Mouse (Mus musculus) hindbrain, embryonic 14.5 days (tissue): ENCODE measurements at regions not wholly inside any gene's neighbourhood (a gene's known extent, or its start where the extent isn't known, plus 50 kb on each side); places are given as distances from the start of the nearest gene placed in this dataset.
"Not testable (repeated sequence)": the region's sequence is repeated elsewhere in the genome, so short reads cannot be mapped to it uniquely, and the experiment has no call there.

Experiments used
- ATAC-seq: fragments of 200-750 bp; cut with Nextera tagmentation; 2 replicates; pipeline ENCODE4 v1.8.0; 2017; ENCODE audit warnings: moderate number of reproducible peaks, mild to moderate bottlenecking, moderate TSS enrichment, moderate library complexity; ENCODE audit not compliant: low FRiP score
- DNase-seq: peaks from one replicate; pipeline ENCODE4 v3.0.0-alpha.2; 2015; ENCODE audit warnings: low spot score
- H3K27ac ChIP-seq: fragments of 300-500 bp; sonication (generic); 2 replicates; pipeline ENCODE4 v1.5.1; 2014; ENCODE audit warnings: mild to moderate bottlenecking, moderate library complexity
- H3K27me3 ChIP-seq: fragments of 300-500 bp; sonication (generic); 2 replicates; pipeline ENCODE4 v1.6.1; 2014; ENCODE audit warnings: mild to moderate bottlenecking, low read length, mixed read lengths; ENCODE audit not compliant: control insufficient read depth, insufficient read depth
- H3K36me3 ChIP-seq: fragments of 300-500 bp; sonication (generic); replicated peaks from 2 replicates; pipeline ENCODE4 v1.6.1; 2014; ENCODE audit not compliant: control insufficient read depth, insufficient read depth
- H3K4me1 ChIP-seq: fragments of 300-500 bp; sonication (generic); replicated peaks from 2 replicates; pipeline ENCODE4 v1.6.1; 2014; ENCODE audit warnings: antibody characterized with exemption, low read length, mixed read lengths; ENCODE audit not compliant: control insufficient read depth, insufficient read depth
- H3K4me2 ChIP-seq: fragments of 300-500 bp; sonication (generic); replicated peaks from 2 replicates; pipeline ENCODE4 v1.6.1; 2014; ENCODE audit warnings: mild to moderate bottlenecking, moderate library complexity
- H3K4me3 ChIP-seq: fragments of 300-500 bp; sonication (generic); replicated peaks from 2 replicates; pipeline ENCODE4 v1.5.1; 2014; ENCODE audit warnings: mild to moderate bottlenecking, low read length
- H3K9ac ChIP-seq: fragments of 300-500 bp; sonication (generic); 2 replicates; pipeline ENCODE4 v1.6.1; 2014
- H3K9me3 ChIP-seq: fragments of 300-500 bp; sonication (generic); 2 replicates; pipeline ENCODE4 v1.6.1; 2016; ENCODE audit warnings: low read length; ENCODE audit not compliant: control insufficient read depth
- WGBS: fragments of 180-500 bp; shearing (Covaris S2); extraction: QIAGEN DNeasy Blood & Tissue Kit; methylation state at CpG from one replicate; pipeline ENCODE4 v1.1.7; 2014; 5-methylcytosine and 5-hydroxymethylcytosine counted together

DNA sequence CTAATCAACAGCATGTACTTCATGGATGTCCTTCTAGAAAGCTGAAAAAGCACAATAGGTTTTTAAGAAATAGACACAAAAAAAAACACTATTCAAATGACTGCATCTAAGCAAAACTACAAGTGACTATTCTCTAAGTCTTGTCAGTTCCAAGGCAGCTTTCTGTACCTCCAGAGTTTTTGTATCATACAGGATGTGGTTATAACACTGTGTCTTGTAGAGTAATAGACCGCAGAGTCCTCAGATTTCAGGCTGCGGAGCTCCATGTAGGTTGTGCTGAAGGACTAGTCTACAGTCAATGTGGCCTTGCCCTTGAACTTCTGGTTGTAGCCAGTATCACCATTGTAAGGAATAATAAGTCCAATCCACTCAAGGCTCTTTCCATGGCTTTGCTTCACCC is 1137.7 kb upstream of the Zfp386 start:
- 87% methylated on average over 2 of the region's 2 CpGs for WGBS
- DNase-seq, H3K27ac ChIP-seq, H3K27me3 ChIP-seq, H3K9ac ChIP-seq, H3K36me3 ChIP-seq, H3K4me1 ChIP-seq, H3K4me3 ChIP-seq, H3K4me2 ChIP-seq, ATAC-seq: not testable (repeated sequence)
- peaks cover 32% of the 10 kb centered on the region for H3K9me3 ChIP-seq

DNA sequence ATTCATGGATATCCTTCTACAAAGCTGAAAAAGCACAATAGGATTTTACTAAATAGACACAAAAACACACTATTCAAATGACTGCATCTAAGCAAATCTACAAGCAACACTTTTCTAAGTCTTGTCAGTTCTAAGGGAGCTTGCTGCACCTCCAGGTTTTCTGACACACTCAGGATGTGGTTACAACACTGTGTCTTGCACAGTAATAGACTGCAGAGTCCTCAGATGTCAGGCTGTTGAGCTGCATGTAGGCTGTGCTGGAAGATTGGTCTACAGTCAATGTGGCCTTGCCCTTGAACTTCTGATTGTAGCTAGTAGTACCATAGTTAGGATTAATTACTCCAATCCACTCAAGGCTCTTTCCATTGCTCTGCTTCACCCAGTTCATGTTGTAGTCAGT is 1133.1 kb upstream of the Zfp386 start:
- H3K4me1 ChIP-seq, DNase-seq, H3K27ac ChIP-seq, H3K4me2 ChIP-seq, H3K27me3 ChIP-seq, H3K36me3 ChIP-seq, H3K9ac ChIP-seq, H3K4me3 ChIP-seq, ATAC-seq: not testable (repeated sequence)
- H3K9me3 ChIP-seq, result peaks cover 40% of the 10 kb centered on the region

DNA sequence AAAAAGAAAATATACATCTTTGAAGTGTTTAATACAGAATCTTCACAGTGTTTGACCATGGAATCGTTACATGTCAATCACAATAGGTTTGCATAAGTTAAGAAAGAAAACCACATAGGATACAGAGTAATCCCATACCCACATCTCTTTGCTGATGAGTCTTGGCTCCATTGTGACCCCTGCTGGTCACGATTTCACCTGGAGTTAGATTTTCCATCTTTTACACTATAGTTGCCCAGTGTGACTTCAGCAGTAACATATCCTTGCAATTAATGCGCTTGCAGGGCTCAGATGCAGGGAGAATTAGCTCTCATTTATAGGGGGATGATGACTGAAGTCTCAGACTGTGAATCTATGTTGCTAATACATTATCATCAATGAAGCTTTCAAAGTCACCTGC is 1119.8 kb upstream of the Zfp386 start:
- DNase-seq (no peak), ATAC-seq (no peak)
- 63% methylated on average over 3 of the region's 3 CpGs for WGBS
- Histone ChIP-seq H3K4me3 (no peak overlapping the region), H3K36me3 (no peaks in the 10 kb centered on the region), H3K9ac (no peak overlapping the region), H3K9me3 (peaks cover 54% of the 10 kb centered on the region), H3K4me2 (no peak overlapping the region), H3K27me3 (no peaks in the 10 kb centered on the region), H3K27ac (no peak overlapping the region), H3K4me1 (no peaks in the 10 kb centered on the region)

DNA sequence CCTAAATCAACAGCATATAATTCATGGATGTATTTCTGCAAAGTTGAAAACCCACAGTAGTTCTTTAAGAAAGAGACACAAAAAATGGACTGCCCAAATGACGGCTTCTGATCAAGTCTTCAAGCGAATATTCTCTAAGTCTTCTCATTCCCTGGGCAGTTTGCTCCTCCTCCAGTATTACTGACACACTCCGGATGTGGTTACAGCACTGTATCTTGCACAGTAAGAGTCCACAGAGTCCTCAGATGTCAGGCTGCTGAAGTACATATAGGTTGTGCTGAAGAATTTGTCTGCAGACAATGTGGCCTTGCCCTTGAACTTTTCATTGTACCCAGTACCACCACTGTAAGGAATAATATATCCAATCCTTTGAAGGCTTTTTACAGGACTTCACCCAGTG is 1115.4 kb upstream of the Zfp386 start:
- H3K4me3 ChIP-seq, result no peak overlapping the region
- no peak overlapping the region for H3K4me2 ChIP-seq
- H3K27me3 ChIP-seq, result no peaks in the 10 kb centered on the region
- WGBS, result 88% methylated on average over 3 of the region's 3 CpGs
- no peaks in the 10 kb centered on the region for H3K4me1 ChIP-seq
- peaks cover 35% of the 10 kb centered on the region; the same call in 1 of the 2 replicates for H3K9me3 ChIP-seq
- H3K36me3 ChIP-seq, result no peaks in the 10 kb centered on the region
- H3K9ac ChIP-seq, result no peak overlapping the region
- no peak for DNase-seq
- no peak for ATAC-seq
- H3K27ac ChIP-seq, result no peak overlapping the region

DNA sequence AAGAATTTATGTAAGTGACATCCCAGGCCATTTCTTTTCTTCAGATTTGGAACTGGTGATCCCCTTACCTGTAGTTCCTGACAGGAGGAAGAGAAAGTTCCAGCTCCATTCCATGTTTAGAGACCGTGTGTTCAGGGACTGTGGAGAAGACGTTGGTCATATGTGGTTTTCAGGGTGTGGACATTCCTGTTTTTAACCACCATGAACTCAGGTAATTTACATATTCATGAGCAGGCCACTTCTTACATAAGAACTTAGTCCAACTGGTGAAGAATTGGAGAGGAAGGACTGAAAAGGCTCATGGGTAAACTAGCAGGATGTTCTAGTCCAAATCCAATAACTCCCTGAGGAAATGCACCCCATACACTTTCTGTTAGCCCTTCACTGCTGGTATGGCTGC is 1114.9 kb upstream of the Zfp386 start:
- WGBS, result 83% methylated on average over 2 of the region's 2 CpGs
- Histone ChIP-seq H3K9ac (no peak overlapping the region), H3K27me3 (no peaks in the 10 kb centered on the region), H3K4me2 (no peak overlapping the region), H3K27ac (no peak overlapping the region), H3K4me1 (no peaks in the 10 kb centered on the region), H3K36me3 (no peaks in the 10 kb centered on the region), H3K9me3 (peaks cover 31% of the 10 kb centered on the region; the same call in 1 of the 2 replicates), H3K4me3 (no peak overlapping the region)
- no peak for DNase-seq
- no peak for ATAC-seq

DNA sequence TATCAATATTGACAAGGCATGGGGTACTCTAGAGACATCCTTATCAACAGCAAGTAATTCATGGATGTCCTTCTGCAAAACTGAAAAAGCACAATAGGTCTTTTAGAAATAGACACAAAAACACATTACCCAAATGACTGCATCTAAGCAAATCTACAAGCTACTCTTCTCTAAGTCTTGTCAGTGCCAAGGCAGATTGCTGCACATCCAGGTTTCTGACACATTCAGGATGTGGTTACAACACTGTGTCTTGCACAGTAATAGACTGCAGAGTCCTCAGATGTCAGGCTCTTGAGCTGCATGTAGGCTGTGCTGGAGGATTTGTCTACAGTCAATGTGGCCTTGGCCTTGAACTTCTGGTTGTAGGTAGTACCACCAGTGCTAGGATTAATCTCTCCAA is 1110.7 kb upstream of the Zfp386 start:
- not testable (repeated sequence) for H3K27ac ChIP-seq, H3K4me1 ChIP-seq, H3K4me3 ChIP-seq, H3K9ac ChIP-seq, DNase-seq, H3K36me3 ChIP-seq, H3K27me3 ChIP-seq, ATAC-seq, H3K4me2 ChIP-seq
- H3K9me3 ChIP-seq, result peaks cover 29% of the 10 kb centered on the region

DNA sequence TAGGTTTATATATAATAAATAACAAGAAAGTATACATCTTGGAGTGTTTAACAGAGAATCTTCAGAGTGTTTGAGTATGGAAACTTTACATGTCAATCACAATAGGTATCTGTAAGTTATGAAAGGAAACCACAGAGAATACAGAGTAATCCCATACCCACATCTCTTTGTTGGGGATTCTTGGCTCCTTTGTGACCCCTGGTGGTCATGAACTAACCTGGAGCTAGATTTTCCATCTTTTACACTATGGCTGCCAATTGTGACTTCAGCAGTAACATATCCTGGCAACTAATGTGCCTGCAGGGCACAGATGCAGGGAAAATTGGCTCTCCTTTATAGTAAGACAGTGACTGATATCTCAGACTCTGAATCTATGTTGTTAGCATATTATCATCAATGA is 1107.9 kb upstream of the Zfp386 start:
- H3K9me3 ChIP-seq, result peaks cover 18% of the 10 kb centered on the region; the same call in 1 of the 2 replicates
- no peak overlapping the region for H3K27ac ChIP-seq
- ATAC-seq, result no peak
- no peaks in the 10 kb centered on the region for H3K36me3 ChIP-seq
- H3K4me3 ChIP-seq, result no peak overlapping the region
- no peaks in the 10 kb centered on the region for H3K27me3 ChIP-seq
- no peaks in the 10 kb centered on the region for H3K4me1 ChIP-seq
- no peak overlapping the region for H3K4me2 ChIP-seq
- DNase-seq, result no peak
- no peak overlapping the region for H3K9ac ChIP-seq

DNA sequence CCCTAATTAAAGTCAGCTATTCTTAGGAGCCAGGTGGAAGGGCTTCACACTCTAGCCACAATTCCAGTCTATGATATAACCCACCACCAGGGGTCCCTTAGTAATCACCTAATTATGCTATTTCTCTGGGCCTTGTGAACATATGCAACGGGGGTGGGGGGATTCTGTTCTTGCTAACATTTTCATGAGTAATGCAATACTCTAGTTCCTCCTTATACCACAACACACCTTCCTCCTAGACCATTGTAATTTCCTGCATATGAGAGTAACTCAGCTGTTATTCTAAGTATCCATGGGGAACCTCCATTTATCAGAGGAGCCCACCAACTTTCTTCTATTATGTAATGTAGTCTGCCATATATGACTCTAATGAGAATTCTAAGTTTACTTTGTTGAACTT is 1085.4 kb upstream of the Zfp386 start:
- Histone ChIP-seq H3K27ac (no peak overlapping the region), H3K9ac (no peak overlapping the region), H3K36me3 (no peaks in the 10 kb centered on the region), H3K9me3 (peaks cover 29% of the 10 kb centered on the region), H3K4me3 (no peak overlapping the region), H3K4me1 (no peaks in the 10 kb centered on the region), H3K4me2 (no peak overlapping the region), H3K27me3 (no peaks in the 10 kb centered on the region)
- no peak for ATAC-seq
- no peak for DNase-seq
- 83% methylated on average over 1 of the region's 1 CpGs for WGBS

DNA sequence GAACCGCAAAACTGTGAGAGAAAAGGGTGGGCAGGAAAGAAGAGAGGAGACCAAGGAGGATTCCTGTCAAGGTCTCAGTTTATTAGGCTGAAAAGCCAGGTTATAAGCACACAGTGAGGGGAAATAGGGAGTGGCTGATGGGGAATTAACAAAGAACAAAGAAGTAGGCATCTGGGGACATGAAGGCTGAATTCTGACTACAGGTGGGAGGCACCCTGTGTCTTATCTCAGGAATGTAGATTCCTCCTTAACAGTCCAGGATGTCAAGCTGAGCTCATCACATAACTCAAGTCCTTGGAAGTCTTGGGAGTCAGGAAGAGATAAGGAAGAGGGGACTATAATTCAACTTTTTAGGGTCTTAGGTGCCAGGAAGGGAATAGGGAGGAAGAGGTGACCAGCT is 1083.3 kb upstream of the Zfp386 start:
- not testable (repeated sequence) for H3K36me3 ChIP-seq, H3K27ac ChIP-seq, ATAC-seq, H3K9ac ChIP-seq, H3K4me1 ChIP-seq, H3K27me3 ChIP-seq, H3K4me3 ChIP-seq, H3K4me2 ChIP-seq, DNase-seq
- H3K9me3 ChIP-seq, result peaks cover 34% of the 10 kb centered on the region
- WGBS, result 87% methylated on average over 1 of the region's 1 CpGs

DNA sequence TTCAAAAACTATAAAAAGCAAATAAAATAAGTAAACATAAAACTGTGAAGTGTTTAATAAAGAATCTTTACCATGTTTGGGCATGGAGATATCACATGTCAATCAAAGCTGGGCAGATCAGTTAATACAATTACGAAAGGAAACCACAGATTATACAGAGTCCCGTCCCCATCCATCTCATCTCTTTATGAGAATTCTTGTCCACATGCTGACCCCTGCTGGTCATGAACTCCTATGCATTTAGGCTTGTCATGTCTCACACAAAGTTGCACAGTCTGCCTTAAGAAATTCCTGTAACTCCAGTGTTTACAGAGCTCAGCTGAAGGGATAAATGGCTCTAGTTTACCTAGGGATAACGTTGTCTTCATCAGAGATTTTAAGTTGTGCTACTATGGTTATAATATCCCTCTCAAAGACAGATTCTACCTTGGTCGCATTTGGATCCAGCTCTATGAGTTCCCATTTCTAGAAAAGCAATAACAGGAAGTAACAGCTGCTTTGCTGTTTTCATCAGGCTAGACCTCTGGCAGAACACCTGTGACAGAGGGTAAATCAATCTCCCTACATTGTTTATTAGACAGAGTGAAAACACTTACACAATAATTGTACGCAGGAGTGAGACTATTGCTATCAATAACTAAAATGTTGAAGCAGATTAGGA is 1065.9 kb upstream of the Zfp386 start:
- Histone ChIP-seq H3K9me3 (peaks cover 38% of the 10 kb centered on the region), H3K27me3 (no peaks in the 10 kb centered on the region), H3K9ac (no peak overlapping the region), H3K4me1 (no peaks in the 10 kb centered on the region), H3K4me2 (no peak overlapping the region), H3K27ac (no peak overlapping the region), H3K36me3 (no peaks in the 10 kb centered on the region), H3K4me3 (no peak overlapping the region)
- ATAC-seq, result no peak
- no peak for DNase-seq
- WGBS, result 75% methylated on average over 5 of the region's 5 CpGs
